Mouse (Mus musculus) olfactory bulb, adult 2 months (tissue): Measurements from ENCODE around the gene Gabbr2. TPM values are rescaled to one million over a fixed set of nuclear protein-coding genes. Genes with fewer than 3 reads are reported as not detected.

Experiments used
- H3K27ac ChIP-seq: fragments of 200-500 bp; 2 replicates; pipeline ENCODE4 v1.5.1; 2012; ENCODE audit warnings: low read depth, low read length; ENCODE audit not compliant: insufficient read depth
- H3K4me1 ChIP-seq: fragments of 200-500 bp; 2 replicates; pipeline ENCODE4 v1.6.1; 2012; ENCODE audit warnings: low read length; ENCODE audit not compliant: control insufficient read depth, insufficient read depth
- H3K4me3 ChIP-seq: fragments of 200-500 bp; 2 replicates; pipeline ENCODE4 v1.5.1; 2012; ENCODE audit warnings: mild to moderate bottlenecking, low read depth, low read length, moderate library complexity; ENCODE audit not compliant: insufficient read depth
- CTCF ChIP-seq: fragments of 200-500 bp; IDR thresholded peaks from 2 replicates; pipeline ENCODE4 v1.5.1; 2012; ENCODE audit warnings: low read depth, mild to moderate bottlenecking, low read length, moderate library complexity; ENCODE audit not compliant: insufficient read depth
- POLR2A ChIP-seq: fragments of 200-500 bp; IDR thresholded peaks from 2 replicates; pipeline ENCODE4 v1.6.1; 2012; ENCODE audit warnings: mild to moderate bottlenecking, low read depth, low read length, moderate library complexity; ENCODE audit not compliant: insufficient read depth
- WGBS: fragments of 180-500 bp; shearing (Covaris S2); methylation state at CpG from one replicate; pipeline ENCODE4 v1.1.7; 2018; 5-methylcytosine and 5-hydroxymethylcytosine counted together
- polyA plus RNA-seq: library from polyadenylated mRNA; stranded (reverse); fragments of >200 nt; gene quantifications from 2 replicates; pipeline ENCODE4 v1.2.4, GENCODE M21; 2012; ENCODE audit warnings: low replicate concordance; ENCODE audit not compliant: missing spikeins, insufficient read depth, insufficient read length

The Gabbr2 gene
- polyA plus RNA-seq, 1 experiment: not detected

DNA sequence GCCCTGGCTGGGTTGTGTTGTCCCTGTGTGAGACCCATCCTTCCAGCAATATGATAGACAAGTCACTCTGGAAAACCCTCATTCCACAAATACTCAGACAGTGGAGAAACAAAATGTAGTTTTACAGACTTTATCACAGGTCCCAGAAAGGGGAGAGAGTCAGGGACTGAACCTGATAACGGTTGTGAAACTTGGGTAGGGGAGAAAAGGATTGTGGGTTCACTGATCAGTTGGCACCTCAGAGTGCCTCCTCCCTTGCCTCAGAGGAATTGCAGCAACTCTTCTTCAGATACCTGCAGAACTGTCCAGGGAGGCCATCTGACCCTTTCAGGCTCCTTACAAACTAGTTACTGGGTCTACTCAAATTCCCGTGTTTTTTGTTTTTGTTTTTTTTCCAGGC lies 359.2 kb downstream of the Gabbr2 start:
- whole genome bisulfite sequencing: 76% methylated on average over 2 of the region's 2 CpGs
- no peak for TF ChIP-seq POLR2A
- no peak for TF ChIP-seq CTCF
- Histone ChIP-seq H3K4me1 (peaks cover 9% of the 10 kb centered on the region), H3K27ac (no peak overlapping the region), H3K4me3 (no peak overlapping the region)

- Histone ChIP-seq H3K4me1 (peaks cover 13% of the 10 kb centered on the region), H3K4me3 (no peak overlapping the region), H3K27ac (no peak overlapping the region)
- WGBS: 61% methylated on average over 9 of the region's 9 CpGs
- TF ChIP-seq POLR2A (no peak), CTCF (no peak)
Measured at GRCm38 (mm10) chr4:46630390-46630789, 361.3 kb downstream of the Gabbr2 start.

- Histone ChIP-seq H3K4me1 (peaks cover 4% of the 10 kb centered on the region; the same call in 1 of the 2 replicates), H3K4me3 (no peak overlapping the region), H3K27ac (no peak overlapping the region)
- TF ChIP-seq POLR2A: no peak
- no peak for TF ChIP-seq CTCF
- WGBS: 66% methylated on average over 9 of the region's 9 CpGs
Measured at GRCm38 (mm10) chr4:46628873-46629272, 362.8 kb downstream of the Gabbr2 start.

DNA sequence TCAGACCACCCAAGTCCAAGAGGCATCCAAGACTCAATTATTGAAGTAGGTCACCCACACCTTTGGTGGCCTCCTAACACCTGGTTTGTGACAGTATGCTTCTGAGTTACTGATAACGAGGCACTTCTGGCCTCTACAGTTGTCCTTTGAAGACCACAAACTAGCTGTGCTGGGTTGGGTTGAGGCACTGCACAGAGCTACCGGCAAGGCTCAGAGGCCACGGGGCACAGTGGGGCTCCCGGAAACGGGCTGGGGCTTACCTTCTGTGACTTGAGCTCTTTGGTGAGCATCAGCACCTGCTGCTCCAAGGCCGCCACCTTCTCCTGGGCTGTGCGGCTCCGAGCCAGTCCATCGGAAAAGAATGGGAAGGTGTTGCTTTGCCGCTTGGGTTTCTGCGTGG lies 363.6 kb downstream of the Gabbr2 start:
- no peak overlapping the region for H3K27ac ChIP-seq
- 90% methylated on average over 11 of the region's 11 CpGs for WGBS
- TF ChIP-seq CTCF (no peak), POLR2A (no peak)

GRCm38 (mm10) chr4:46625101-46625500 lies 366.6 kb downstream of the Gabbr2 start:
- H3K27ac ChIP-seq: no peak overlapping the region
- WGBS: 92% methylated on average over 10 of the region's 10 CpGs
- no peak for TF ChIP-seq POLR2A
- TF ChIP-seq CTCF: no peak
- H3K4me1 ChIP-seq: peaks cover 4% of the 10 kb centered on the region
- no peak overlapping the region for H3K4me3 ChIP-seq

More for the DNA sequence above, 363.6 kb downstream of the Gabbr2 start:
- Histone ChIP-seq H3K4me3 (no peak overlapping the region), H3K4me1 (peaks cover 4% of the 10 kb centered on the region; the same call in 1 of the 2 replicates)

- WGBS: 89% methylated on average over 5 of the region's 5 CpGs
- Histone ChIP-seq H3K4me3 (no peak overlapping the region), H3K4me1 (peaks cover 4% of the 10 kb centered on the region), H3K27ac (no peak overlapping the region)
- TF ChIP-seq POLR2A: no peak
- no peak for TF ChIP-seq CTCF
Measured at GRCm38 (mm10) chr4:46623007-46623406, 368.7 kb downstream of the Gabbr2 start.

- no peak for TF ChIP-seq POLR2A
- TF ChIP-seq CTCF: no peak
- Histone ChIP-seq H3K4me1 (no peaks in the 10 kb centered on the region; the same call in 1 of the 2 replicates), H3K4me3 (no peak overlapping the region), H3K27ac (no peak overlapping the region)
- 83% methylated on average over 8 of the region's 8 CpGs for WGBS
Measured at GRCm38 (mm10) chr4:46620946-46621345, 370.7 kb downstream of the Gabbr2 start.

DNA sequence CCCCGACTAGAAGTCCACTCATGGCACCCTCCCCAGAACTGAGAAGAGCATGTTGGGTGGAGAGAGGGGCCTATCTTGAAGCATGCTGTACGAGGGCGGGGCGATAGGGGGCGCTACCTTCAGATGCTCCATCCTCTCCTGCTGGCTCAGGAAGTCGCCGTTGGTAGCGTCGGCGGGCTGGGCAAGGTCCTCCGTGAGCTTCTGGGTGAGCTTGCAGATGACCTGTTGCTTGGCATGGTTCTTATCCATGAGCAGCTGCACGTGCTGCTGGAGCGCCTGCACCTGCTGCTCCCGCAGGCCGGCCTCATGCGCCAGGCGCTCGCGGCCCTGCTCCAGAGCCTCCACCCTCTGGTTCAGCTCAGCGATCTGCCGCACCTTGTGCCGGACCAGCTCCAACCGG lies 371.3 kb downstream of the Gabbr2 start:
- no peak for TF ChIP-seq POLR2A
- peak; percentile 40; the same call in 1 of the 2 replicates for TF ChIP-seq CTCF
- WGBS: 27% methylated on average over 23 of the region's 23 CpGs

GRCm38 (mm10) chr4:46618196-46618817 lies 373.4 kb downstream of the Gabbr2 start:
- H3K4me3 ChIP-seq: no peak overlapping the region
- H3K4me1 ChIP-seq: no peaks in the 10 kb centered on the region; the same call in 1 of the 2 replicates
- H3K27ac ChIP-seq: no peak overlapping the region
- TF ChIP-seq POLR2A (no peak), CTCF (no peak)
- WGBS: 78% methylated on average over 11 of the region's 11 CpGs

More for the DNA sequence above, 371.3 kb downstream of the Gabbr2 start:
- Histone ChIP-seq H3K27ac (no peak overlapping the region), H3K4me1 (no peaks in the 10 kb centered on the region; the same call in 1 of the 2 replicates), H3K4me3 (no peak overlapping the region)

DNA sequence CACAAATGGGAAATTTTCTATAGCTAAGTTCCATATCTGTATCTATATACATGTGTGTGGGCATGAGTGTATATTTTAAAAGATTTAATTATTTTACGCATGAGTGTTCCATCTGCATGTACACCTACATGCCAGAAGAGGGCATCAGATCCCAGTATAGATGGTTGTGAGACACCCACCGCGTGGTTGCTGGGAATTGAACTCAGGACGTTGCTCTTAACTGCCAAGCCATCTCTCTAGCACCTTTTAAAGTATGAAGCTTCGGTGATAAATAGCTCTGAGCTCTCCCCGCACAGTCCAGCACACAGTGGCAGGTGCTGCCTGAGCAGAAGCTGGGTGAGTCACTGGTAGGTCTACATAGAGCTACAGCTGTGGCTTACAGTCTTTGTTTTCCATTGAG lies 374.3 kb downstream of the Gabbr2 start:
- TF ChIP-seq CTCF: no peak
- no peak for TF ChIP-seq POLR2A
- no peak overlapping the region for H3K27ac ChIP-seq
- WGBS: 67% methylated on average over 6 of the region's 6 CpGs
- H3K4me3 ChIP-seq: no peak overlapping the region
- no peaks in the 10 kb centered on the region; the same call in 1 of the 2 replicates for H3K4me1 ChIP-seq
